Mouse (Mus musculus) frontal cortex, postnatal 14 days (tissue): Measurements from ENCODE around the gene Rad1.
"Not testable (repeated sequence)": the region's sequence is repeated elsewhere in the genome, so short reads cannot be mapped to it uniquely, and the experiment has no call there.

Source experiments
- DNase-seq, 2 experiments: peaks; one replicate each; pipeline ENCODE4 v3.0.0; 2022; ENCODE audit warnings: low spot score in 2 of 2

The Rad1 gene

DNA sequence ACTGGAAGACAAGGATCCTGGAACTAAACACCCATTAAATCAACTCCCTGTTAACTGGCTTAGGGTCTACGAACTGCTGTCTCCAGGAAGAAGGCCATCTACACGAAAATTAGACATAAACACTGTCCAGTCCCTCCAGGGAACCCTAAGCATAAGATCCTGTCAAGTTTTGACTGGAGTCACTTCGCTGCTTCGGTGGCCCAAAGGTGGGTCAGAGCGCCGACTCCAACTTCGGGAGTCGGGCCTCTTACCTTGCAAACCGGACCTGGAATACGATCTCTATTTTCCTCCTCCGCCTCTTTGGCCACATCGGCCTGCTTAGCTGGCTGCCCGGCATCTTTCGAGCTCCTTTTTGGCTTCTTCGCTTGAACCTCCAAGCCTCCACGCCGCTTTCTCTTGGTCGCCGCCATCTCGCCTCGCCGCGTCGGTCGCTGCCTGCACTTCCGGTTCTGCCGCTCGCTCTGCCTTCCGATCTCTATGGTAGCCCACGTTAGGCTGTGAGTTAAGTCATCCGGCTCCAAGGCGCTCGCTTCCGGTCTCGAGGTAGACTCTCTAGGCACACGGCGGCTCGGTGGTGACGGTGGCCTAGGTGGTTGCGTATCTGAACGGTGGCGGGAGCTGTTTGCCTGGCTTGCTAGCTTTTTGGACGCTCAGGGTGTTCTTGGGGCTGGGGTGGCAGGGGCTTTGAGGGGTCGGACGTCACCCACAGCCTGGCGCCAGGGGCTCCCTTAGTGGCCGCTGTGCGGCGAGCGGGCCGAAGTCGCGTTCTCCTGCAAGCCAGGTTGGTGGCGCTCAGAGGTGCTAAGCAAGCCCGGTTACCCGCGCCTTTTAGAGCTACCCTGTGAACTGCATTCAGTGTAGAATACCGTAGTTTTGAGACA lies at the start of gene Rad1, which contains the start of gene Brix1:
Gene Rad1 (plus strand): TSS at position 535 of the 881 bp plus-strand sequence.
Gene Brix1 (minus strand): TSS at position 464 of the 881 bp plus-strand sequence.
- peak; percentile 89 to 91 for DNase-seq

GRCm38 (mm10) chr15:10436893-10437292 lies 48.9 kb upstream of the Rad1 start:
- DNase-seq, result no peak

DNA sequence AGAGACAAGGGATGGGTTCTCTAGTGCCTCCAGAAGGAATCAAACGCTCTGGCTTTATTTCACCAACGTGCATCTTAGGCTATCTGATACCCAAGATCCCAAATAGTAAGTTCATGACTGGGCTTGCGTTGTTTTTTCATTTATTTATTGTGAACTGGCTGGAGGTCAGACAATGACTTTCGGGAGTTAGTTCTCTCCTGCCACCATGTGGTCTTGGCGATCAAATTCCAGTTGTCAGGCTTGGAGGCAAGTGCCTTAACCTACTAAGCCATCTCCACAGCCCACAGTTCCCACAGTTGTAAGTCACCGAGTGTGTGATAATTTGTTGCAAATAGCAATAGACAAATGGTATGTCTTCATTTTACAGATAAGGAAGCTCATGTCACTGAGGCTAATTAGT lies 45.9 kb upstream of the Rad1 start:
- no peak for DNase-seq

GRCm38 (mm10) chr15:10441493-10441892 lies 44.3 kb upstream of the Rad1 start:
- DNase-seq, result no peak

GRCm38 (mm10) chr15:10442275-10442674 lies 43.5 kb upstream of the Rad1 start:
- DNase-seq, result no peak

- DNase-seq, result no peak
Measured at GRCm38 (mm10) chr15:10447102-10447501, 38.7 kb upstream of the Rad1 start.

DNA sequence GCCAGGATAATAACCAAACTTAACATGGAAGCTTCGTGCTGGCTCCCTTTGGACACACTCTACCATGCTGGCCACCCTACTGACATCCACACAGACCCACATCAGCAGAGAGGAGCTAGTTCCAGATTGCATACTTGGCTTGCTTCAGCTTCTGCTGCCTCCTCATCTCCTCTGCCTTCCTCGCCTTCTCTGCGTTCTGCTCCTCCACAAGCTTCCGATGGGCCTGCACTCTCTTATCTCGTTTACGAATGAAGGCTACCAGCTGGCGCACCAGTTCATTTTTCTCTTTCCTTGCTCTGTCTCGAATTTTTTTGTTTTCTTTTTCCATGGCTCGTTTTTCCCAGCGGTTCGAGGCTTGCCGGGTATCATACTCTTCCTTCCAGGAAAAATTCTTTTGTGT lies 24.8 kb upstream of the Rad1 start:
- no peak for DNase-seq

DNA sequence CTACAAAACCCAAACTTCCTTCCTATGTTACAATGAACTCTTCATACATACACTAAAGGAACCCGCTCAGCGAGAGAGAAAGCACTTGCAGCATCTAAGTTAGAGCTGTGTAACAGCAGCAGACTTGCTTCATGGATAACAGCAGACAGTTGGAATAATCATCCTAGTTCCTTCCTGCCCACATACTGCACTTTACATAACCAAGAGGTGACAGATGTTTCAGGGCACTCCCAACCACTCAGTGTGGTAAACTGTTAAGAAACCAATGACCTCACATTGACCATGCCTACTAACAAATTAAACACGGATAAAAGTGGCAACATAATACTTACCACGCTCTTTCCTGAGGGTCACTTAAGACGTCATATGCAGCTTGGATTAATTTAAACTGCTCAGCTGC lies 22.3 kb upstream of the Rad1 start:
- no peak for DNase-seq

GRCm38 (mm10) chr15:10464678-10465077 lies 21.1 kb upstream of the Rad1 start:
- DNase-seq, result no peak

DNA sequence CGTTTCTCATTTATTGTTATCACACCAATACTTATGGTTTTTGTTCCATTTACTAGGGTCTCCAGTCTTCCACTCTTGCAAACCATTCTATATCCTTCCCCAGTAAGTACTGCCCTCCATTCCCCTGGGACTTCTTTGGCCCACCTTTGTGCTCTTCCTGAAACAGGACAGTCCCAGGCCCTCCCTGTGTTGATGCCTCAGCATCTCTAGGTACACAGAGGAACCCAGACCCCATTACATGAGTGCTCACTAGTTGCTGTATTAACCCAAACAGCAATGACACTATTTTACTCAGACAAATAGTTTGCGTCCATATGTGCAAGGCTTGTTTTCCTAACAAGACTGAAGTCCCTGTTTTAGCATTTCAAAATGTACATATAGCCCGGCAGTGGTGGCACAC lies 17.1 kb upstream of the Rad1 start:
- DNase-seq, result no peak

- DNase-seq, result peak; percentile 8 to 21
Measured at GRCm38 (mm10) chr15:10469641-10470150, 16.1 kb upstream of the Rad1 start.

DNA sequence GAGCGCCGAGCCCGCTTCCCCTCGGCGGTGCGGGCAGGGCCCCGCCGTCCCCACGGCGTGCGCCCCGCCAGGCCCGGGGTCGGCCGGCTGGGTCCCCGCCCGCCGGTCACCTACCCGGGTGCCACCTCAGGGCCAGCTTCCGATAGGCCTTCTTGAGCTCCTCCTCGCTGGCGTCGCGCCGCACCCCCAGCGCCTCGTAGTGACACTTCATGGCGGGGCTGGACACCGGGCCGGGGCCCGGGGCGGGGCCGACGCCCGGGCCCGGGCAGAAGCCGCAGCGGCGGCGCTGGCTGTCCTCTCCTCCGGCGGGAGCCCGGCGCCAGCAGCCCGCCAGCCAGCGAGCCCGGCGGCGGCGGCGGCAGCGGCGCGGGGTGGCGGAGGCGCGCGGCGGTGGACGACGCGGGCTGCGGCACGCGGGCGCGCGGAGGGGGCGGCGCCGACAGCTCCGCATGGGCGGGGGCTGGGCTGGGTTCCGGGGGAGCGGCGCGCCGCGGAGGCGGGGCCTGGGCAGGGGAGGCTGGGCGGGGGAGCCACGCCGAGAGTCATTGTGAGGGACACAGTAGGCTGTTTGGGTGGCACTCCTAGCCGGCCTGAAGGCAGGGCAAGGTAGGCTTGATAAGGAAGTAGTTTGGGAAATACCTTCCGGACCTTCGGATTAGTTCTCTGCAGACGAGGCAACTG lies 15.5 kb upstream of the Rad1 start, which contains the start of gene Dnajc21:
Gene Dnajc21 (minus strand): TSS at position 366 of the 681 bp plus-strand sequence.
- DNase-seq, result peak; percentile 49 to 65

- no peak for DNase-seq
Measured at GRCm38 (mm10) chr15:10470941-10471340, 14.9 kb upstream of the Rad1 start.

GRCm38 (mm10) chr15:10486365-10486839 lies 584 bp downstream of the Rad1 start:
- no peak for DNase-seq

- DNase-seq, result no peak
Measured at GRCm38 (mm10) chr15:10487246-10487645, 1.4 kb downstream of the Rad1 start.

DNA sequence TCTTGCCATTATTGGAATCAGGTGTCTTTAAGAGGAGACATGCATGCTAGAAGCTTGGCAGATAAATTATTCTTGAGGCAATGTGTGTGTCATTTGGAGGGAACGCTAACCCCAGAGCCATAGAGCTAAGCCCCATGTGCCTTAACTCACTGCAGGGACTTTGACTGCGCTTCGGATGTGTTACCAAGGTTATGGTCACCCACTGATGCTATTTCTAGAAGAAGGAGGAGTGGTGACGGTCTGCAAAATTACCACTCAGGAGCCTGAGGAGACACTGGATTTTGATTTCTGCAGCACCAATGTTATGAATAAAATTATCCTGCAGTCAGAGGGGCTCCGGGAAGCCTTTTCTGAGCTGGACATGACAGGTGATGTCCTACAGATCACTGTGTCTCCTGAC lies 4.3 kb downstream of the Rad1 start:
- peak in 1 of 2 experiments; percentile 13 for DNase-seq

DNA sequence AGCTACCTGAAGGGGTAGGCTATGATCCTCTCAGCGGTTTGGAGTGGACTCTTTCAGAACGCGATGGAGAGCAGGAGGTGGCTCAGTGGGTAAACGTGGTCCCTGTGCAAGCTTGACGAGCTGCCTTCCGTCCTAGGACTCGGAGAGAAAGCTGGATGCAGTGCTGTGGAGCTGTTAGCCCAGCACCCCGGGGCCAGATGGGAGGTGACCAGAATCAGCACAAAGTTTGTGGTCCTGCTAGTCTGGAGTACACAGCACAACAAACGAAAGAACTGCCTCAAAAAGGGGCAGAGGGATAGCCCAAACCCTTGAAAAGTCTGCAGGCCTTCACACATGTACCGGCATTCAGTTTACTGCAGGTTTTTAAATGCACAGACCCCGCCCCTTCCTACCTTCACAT lies 10.1 kb downstream of the Rad1 start:
- no peak for DNase-seq

DNA sequence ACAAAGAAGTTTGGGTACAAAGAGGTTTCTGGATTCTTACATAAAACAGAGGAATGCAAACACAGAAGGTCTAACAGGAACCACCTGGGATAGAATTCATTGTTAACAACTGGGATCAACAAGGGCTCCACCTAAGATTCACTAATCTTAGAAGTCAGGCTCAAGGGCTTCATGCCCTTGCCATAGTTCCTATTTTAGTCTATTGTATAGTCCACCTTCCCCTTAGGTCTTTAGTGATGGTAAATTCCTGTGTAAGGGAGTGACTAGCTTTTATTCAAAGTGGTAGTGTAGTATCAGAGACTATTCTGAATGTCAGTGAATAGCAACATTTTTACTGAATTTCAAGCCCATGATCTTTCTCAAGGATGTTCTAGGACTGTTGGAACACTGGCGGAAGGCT lies 10.9 kb downstream of the Rad1 start:
- not testable (repeated sequence) for DNase-seq

GRCm38 (mm10) chr15:10499593-10499992 lies 13.8 kb downstream of the Rad1 start:
- DNase-seq, result no peak

DNA sequence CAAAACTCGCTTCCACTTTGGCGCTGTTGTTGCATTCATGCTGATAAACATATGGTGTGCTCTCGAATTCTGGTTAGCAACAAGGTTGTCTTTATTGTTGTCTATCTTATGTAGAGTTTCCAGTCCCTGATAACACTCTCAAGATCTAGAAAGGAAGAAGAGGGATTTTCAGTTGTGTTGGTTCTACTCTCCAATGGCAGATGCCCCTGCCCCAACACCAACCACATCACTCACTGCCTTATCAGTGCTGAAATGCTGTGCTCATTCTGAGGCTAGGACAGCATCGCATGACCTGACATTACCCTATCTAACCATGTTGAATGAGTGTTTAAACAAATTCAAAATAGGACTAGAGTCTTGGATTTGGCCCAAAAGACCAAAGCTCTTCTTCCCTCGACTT lies 14.2 kb downstream of the Rad1 start:
- DNase-seq, result no peak

GRCm38 (mm10) chr15:10500838-10501719 lies 15.3 kb downstream of the Rad1 start:
- DNase-seq, result peak; percentile 12 to 45
